Comparison of ENCODE assay signal across 8 mouse cellular contexts in the genomic region with DNA sequence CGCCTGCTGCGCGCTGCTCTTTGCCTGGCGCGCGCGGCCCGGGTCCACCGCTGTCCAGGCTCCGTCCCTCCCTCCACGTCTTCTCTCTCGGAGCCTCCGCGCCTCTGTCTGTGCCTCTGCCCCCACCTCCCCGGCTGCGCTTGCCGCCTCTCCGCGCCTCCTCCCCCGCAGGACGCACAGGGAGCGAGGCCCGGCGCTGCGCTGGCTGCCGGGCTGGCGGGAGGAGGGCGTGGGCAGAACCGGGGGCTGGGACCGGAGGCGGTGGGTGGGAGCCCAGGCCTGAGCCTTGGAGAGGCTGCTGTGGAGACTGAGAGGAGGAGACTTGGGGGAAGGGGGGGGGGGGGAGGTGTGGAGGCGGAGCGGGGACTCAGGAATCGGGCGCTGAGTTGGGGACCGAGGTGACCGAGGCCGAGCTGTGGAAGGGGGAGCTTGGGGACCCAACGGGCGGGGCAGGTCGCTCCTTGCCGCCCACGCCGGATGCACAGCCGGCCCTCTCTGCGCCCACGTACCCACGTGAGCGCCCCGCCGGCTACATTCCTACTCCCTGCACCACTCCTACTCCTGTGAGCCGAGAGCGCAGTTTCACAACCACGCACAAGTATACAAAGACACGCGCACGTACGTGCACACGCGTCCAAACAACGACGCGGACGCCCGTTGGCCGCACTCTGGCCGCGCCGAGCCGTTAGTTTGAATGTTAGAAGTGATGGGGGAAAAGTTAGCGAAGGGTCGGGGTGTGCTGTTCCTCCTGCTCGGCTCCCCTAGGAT. TPM values are rescaled to one million over a fixed set of nuclear protein-coding genes. Genes with fewer than 3 reads are reported as not detected.
A peak's percentile ranks its signal among the peaks of the same experiment; 100 is the strongest.
DNase-seq lines count a peak whose midpoint lies in the region; ATAC-seq and TF ChIP-seq lines count a peak whose summit lies in the region.

A gene (plus strand): TSS at position 401 of the 768 bp plus-strand sequence.

- peak; percentile 71 to 83 for DNase-seq in adrenal gland, postnatal 4 days (ENCODE audit: low spot score in 2 of 2)
- no peak for DNase-seq in liver, embryonic 13.5 days
- DNase-seq in naive thymus-derived CD4-positive, alpha-beta T cell, adult 2 months (ENCODE audit: low read depth): peak; percentile 82

- H3K27me3 ChIP-seq in C2C12 (ENCODE audit: control insufficient read depth, insufficient read depth, insufficient read length): no peaks in the 10 kb centered on the region
- peaks cover 83% of the 10 kb centered on the region for H3K27me3 ChIP-seq in erythroblast, embryonic 14.5 days (ENCODE audit: control insufficient read depth)
- peaks cover 11% of the 10 kb centered on the region for H3K27me3 ChIP-seq in heart, embryonic 12.5 days (replicated peaks)
- no peaks in the 10 kb centered on the region for H3K27me3 ChIP-seq in kidney, embryonic 15.5 days
- H3K27me3 ChIP-seq in liver, embryonic 13.5 days: peaks cover 80% of the 10 kb centered on the region
- no peaks in the 10 kb centered on the region for H3K27me3 ChIP-seq in stomach, embryonic 14.5 days (ENCODE audit: control insufficient read depth, insufficient read depth, low read length)

- peak within 1 kb of the TSS; percentile 88 for H3ac ChIP-seq in C2C12 (ENCODE audit: control insufficient read depth, insufficient read length, low read depth)

- H3K9ac ChIP-seq in heart, embryonic 12.5 days: peak within 1 kb of the TSS; percentile 84
- peak within 1 kb of the TSS; percentile 84 for H3K9ac ChIP-seq in kidney, embryonic 15.5 days
- peak within 1 kb of the TSS; percentile 61 for H3K9ac ChIP-seq in liver, embryonic 13.5 days
- peak within 1 kb of the TSS; percentile 78 for H3K9ac ChIP-seq in stomach, embryonic 14.5 days (replicated peaks; ENCODE audit: low read depth, low read length)

- peaks cover 39% of the 10 kb centered on the region for H3K79me3 ChIP-seq in C2C12 (ENCODE audit: low read depth)

- peaks cover 39% of the 10 kb centered on the region for H3K4me1 ChIP-seq in erythroblast, embryonic 14.5 days (ENCODE audit: control insufficient read depth)
- peaks cover 62% of the 10 kb centered on the region for H3K4me1 ChIP-seq in heart, embryonic 12.5 days (replicated peaks)
- H3K4me1 ChIP-seq in kidney, embryonic 15.5 days: peaks cover 74% of the 10 kb centered on the region
- H3K4me1 ChIP-seq in liver, embryonic 13.5 days (replicated peaks): peaks cover 71% of the 10 kb centered on the region
- peaks cover 48% of the 10 kb centered on the region for H3K4me1 ChIP-seq in stomach, embryonic 14.5 days (ENCODE audit: control insufficient read depth, insufficient read depth, low read length)

- peaks cover 46% of the 10 kb centered on the region for H3K79me2 ChIP-seq in C2C12 (ENCODE audit: control insufficient read depth, insufficient read depth)

- peaks cover 4% of the 10 kb centered on the region; the same call in 1 of the 2 replicates for H3K9me3 ChIP-seq in erythroblast, embryonic 14.5 days (ENCODE audit: control insufficient read depth, low read length)
- no peaks in the 10 kb centered on the region for H3K9me3 ChIP-seq in heart, embryonic 12.5 days (replicated peaks)
- H3K9me3 ChIP-seq in kidney, embryonic 15.5 days (replicated peaks): no peaks in the 10 kb centered on the region
- H3K9me3 ChIP-seq in liver, embryonic 13.5 days (replicated peaks): no peaks in the 10 kb centered on the region
- no peaks in the 10 kb centered on the region for H3K9me3 ChIP-seq in stomach, embryonic 14.5 days (ENCODE audit: control insufficient read depth, low read depth, low read length)

- ATAC-seq in heart, embryonic 12.5 days (ENCODE audit: insufficient number of reproducible peaks, low FRiP score): peak; percentile 62
- peak; percentile 65 for ATAC-seq in kidney, embryonic 15.5 days (replicated peaks; ENCODE audit: low FRiP score)
- ATAC-seq in liver, embryonic 13.5 days (ENCODE audit: low read depth): peak; percentile 42
- peak; percentile 71 for ATAC-seq in stomach, embryonic 14.5 days (ENCODE audit: insufficient number of reproducible peaks, insufficient read depth, low FRiP score, low read depth)

- peak within 1 kb of the TSS; percentile 95 for H3K4me3 ChIP-seq in C2C12 (ENCODE audit: insufficient read depth, poor library complexity, severe bottlenecking)
- H3K4me3 ChIP-seq in erythroblast, embryonic 14.5 days (replicated peaks): peak within 1 kb of the TSS; percentile 57
- peak within 1 kb of the TSS; percentile 66 for H3K4me3 ChIP-seq in heart, embryonic 12.5 days
- peak within 1 kb of the TSS; percentile 84 for H3K4me3 ChIP-seq in kidney, embryonic 15.5 days (replicated peaks)
- H3K4me3 ChIP-seq in liver, embryonic 13.5 days (replicated peaks): peak within 1 kb of the TSS; percentile 55
- peak within 1 kb of the TSS; percentile 73 for H3K4me3 ChIP-seq in stomach, embryonic 14.5 days (ENCODE audit: low read depth, low read length)

- H3K4me2 ChIP-seq in heart, embryonic 12.5 days: peak within 1 kb of the TSS; percentile 87
- H3K4me2 ChIP-seq in kidney, embryonic 15.5 days: peak within 1 kb of the TSS; percentile 80
- peak within 1 kb of the TSS; percentile 76 for H3K4me2 ChIP-seq in liver, embryonic 13.5 days
- H3K4me2 ChIP-seq in stomach, embryonic 14.5 days (replicated peaks; ENCODE audit: low read depth, low read length): peak within 1 kb of the TSS; percentile 73

- peaks cover 33% of the 10 kb centered on the region for H3K36me3 ChIP-seq in C2C12 (ENCODE audit: control insufficient read depth, insufficient read depth)
- peaks cover 8% of the 10 kb centered on the region; the same call in 1 of the 2 replicates for H3K36me3 ChIP-seq in erythroblast, embryonic 14.5 days (ENCODE audit: control insufficient read depth)
- peaks cover 24% of the 10 kb centered on the region for H3K36me3 ChIP-seq in heart, embryonic 12.5 days
- peaks cover 25% of the 10 kb centered on the region for H3K36me3 ChIP-seq in kidney, embryonic 15.5 days
- H3K36me3 ChIP-seq in liver, embryonic 13.5 days: peaks cover 9% of the 10 kb centered on the region; the same call in 1 of the 2 replicates
- peaks cover 12% of the 10 kb centered on the region for H3K36me3 ChIP-seq in stomach, embryonic 14.5 days (ENCODE audit: control insufficient read depth, insufficient read depth, low read length)

- no peak for TF ChIP-seq CTCF in C2C12 (IDR thresholded peaks at IDR 0.05; ENCODE audit: control insufficient read depth, insufficient read depth, insufficient read length)

- under 1% methylated on average over 63 of the region's 73 CpGs for WGBS in heart, embryonic 12.5 days
- WGBS in kidney, embryonic 15.5 days: under 1% methylated on average over 66 of the region's 73 CpGs
- 1% methylated on average over 70 of the region's 73 CpGs for WGBS in liver, embryonic 13.5 days (ENCODE audit: insufficient replicate concordance)
- under 1% methylated on average over 62 of the region's 73 CpGs for WGBS in stomach, embryonic 14.5 days

- peak within 1 kb of the TSS; percentile 94 for H3K27ac ChIP-seq in heart, embryonic 12.5 days (ENCODE audit: poor library complexity, severe bottlenecking)
- H3K27ac ChIP-seq in kidney, embryonic 15.5 days: peak within 1 kb of the TSS; percentile 99
- peak within 1 kb of the TSS; percentile 80 for H3K27ac ChIP-seq in liver, embryonic 13.5 days
- H3K27ac ChIP-seq in stomach, embryonic 14.5 days (ENCODE audit: low read length): peak within 1 kb of the TSS; percentile 98

TF ChIP-seq in C2C12, 6 proteins besides CTCF, POLR2A, EP300 and RAD21:
- TF ChIP-seq FOSL1 (IDR thresholded peaks at IDR 0.05; ENCODE audit: insufficient read depth, low read length, poor library complexity, severe bottlenecking): no peak
- peak; percentile 76 for TF ChIP-seq MAX (IDR thresholded peaks at IDR 0.05)
- peak; percentile 77 for TF ChIP-seq USF1 (IDR thresholded peaks at IDR 0.05; ENCODE audit: low read depth)
- peak; percentile 81 for TF ChIP-seq CEBPB (IDR thresholded peaks at IDR 0.05; ENCODE audit: low read depth)

RNA-seq across cellular contexts. Expression of the gene that starts here (rescaled TPM):
- polyA plus RNA-seq in C2C12 (2012; fragmentation: generic; extraction: Trizol): 6.8 TPM
- total RNA-seq in adrenal gland, postnatal 4 days (2021): 10 to 100 TPM; 11.6 to 13.2 TPM
- polyA plus RNA-seq in erythroblast, embryonic 14.5 days (2012): 0.04 and 0.14 TPM in 2 replicates
- 8.9 and 9.2 TPM in 2 replicates for polyA plus RNA-seq in heart, embryonic 12.5 days (2016; fragmentation: Nextera tagmentation; extraction: Ambion mirVana)
- 10.9 TPM in 2 replicates for polyA plus RNA-seq in kidney, embryonic 15.5 days (2015; fragmentation: Nextera tagmentation; extraction: Ambion mirVana)
- polyA plus RNA-seq in liver, embryonic 13.5 days (2015; fragmentation: Nextera tagmentation; extraction: Ambion mirVana): 5.0 and 6.3 TPM in 2 replicates
- polyA plus RNA-seq in stomach, embryonic 14.5 days (2014; fragmentation: Nextera tagmentation; extraction: Ambion mirVana): 10.2 and 11.3 TPM in 2 replicates
